Mouse (Mus musculus) monocyte, adult 59 days (primary cell): ENCODE data around the gene Hspb6. TPM values are rescaled to one million over a fixed set of nuclear protein-coding genes. Genes with fewer than 3 reads are reported as not detected.

Experiments
- total RNA-seq, 2 experiments: library from RNA; stranded (reverse); gene quantifications; one replicate each; pipeline ENCODE4 v1.2.4; 2023

Gene Hspb6
- 1 to 10 TPM; 2.1 to 3.2 TPM for total RNA-seq

DNA sequence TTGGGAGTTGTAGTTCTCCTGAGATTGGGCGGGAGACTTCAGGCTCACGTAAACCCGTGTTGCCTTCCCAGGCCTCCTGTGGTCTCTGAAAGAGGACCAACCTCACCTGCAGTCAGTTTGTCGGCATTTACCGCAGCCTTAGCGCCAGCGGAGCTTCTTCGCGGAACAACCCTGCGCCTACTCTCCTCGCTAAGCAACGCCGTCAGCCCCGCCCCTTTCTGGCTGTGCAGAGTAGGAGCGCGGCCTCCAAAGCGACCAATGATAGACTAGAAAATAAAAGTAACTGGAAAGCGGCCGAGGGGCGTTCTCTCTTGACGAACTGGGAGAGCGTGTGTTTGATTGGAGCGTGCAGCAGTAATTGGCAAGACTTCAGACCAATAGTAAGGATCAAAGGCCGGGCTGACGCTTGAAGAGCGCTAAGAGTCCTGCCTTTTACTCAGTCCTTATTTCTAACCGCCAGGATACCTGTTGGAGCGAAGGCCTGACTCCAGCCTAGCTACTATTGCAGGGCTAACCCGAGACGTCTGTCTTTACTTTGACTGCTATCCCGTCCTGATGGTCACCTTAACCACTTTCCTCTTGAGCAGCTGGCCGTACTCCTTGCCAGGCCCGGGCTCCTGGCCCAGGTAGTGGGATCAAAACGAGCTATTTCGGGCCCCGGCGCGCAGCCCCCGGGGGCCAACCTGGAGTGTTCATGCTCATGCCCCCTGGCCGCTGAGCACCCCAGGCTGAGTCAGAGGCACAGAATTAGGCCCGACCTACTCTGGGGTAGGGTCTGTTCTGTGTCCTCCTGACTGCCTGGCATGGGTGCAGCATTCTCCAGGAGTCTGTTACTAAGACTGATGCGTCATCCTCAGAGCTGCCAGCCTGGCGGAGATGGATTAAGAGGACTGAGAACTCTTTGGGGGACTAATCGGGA lies at the start of gene Hspb6, which contains the start of gene Proser3:
Gene Hspb6 (plus strand): TSS at position 77 of the 919 bp plus-strand sequence.
Gene Proser3 (minus strand): TSS at position 198 of the 919 bp plus-strand sequence.

DNA sequence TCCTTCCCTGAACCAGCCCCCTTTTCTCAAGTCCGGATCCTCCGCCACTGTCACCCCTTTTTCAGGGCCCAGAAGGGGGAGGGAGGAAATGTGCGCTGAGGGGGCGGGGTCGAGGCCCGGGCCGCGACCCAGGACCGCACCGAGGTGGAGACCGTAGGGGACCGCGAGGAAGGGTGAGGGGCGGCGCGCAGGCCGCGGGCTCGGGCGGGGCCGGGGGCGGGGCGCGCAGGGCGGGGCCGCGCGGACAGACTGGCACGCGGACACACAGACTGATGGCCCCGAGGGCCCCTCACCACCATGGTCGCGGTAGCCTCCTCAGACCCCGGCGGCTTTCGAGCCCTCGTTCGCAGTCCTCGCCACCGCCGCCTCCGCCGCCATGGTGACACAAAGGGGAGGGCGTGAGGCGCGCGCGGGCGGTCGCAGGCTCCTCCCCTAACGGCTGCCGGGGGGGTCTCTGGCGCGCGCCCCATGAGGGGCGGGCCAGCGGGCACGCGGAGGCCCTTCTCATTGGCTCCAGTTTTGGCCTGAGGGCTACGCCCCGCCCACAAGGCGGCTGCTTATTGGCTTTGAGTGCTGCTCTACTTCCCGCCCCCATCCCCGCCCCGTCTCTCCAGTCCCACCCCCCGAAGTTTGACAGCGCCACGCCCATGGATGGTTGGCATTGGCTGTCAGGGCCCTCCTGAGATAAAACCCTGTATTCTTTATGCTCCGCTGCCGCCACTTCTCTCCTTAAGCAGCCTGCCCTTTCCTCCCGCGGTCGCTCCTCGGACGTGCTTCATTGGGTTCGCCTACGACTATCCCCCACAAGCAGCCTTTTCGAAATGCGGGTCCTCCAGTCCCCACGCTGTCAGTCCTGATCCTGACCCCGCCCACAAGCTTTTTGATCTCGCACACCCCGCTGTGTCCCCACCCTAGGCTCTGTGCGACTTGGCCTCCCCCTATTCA lies 17.1 kb upstream of the Hspb6 start, which contains the start of gene Arhgap33:
Gene Arhgap33 (minus strand): TSS at position 428 of the 945 bp plus-strand sequence.

DNA sequence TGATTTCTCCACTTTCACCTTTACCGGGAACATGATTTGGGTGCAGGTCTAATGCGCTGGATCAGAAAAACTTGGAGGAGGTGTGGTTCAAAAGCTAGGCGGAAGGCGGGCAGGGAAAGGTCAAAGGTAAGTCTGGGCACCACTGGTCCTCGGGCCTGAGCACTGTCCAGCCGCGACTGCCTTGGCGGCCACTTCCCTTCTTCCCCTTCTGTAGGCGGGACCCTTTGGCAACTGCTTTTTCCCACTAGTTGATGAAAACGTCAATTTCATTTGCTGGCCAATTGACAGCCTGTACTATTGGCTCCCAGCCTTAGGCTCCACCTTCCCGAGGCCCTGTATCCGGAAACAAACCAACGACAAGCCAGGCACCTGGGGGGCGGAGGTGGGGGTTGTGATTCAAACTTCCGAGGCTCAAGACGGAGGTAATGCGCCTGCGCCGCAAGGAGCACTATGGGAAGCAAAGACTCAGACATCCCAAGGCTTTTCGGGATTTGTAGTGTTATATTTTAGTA lies 7.5 kb downstream of the Hspb6 start, which contains the start of gene Lin37:
Gene Lin37 (minus strand): TSS at position 396 of the 512 bp plus-strand sequence.

DNA sequence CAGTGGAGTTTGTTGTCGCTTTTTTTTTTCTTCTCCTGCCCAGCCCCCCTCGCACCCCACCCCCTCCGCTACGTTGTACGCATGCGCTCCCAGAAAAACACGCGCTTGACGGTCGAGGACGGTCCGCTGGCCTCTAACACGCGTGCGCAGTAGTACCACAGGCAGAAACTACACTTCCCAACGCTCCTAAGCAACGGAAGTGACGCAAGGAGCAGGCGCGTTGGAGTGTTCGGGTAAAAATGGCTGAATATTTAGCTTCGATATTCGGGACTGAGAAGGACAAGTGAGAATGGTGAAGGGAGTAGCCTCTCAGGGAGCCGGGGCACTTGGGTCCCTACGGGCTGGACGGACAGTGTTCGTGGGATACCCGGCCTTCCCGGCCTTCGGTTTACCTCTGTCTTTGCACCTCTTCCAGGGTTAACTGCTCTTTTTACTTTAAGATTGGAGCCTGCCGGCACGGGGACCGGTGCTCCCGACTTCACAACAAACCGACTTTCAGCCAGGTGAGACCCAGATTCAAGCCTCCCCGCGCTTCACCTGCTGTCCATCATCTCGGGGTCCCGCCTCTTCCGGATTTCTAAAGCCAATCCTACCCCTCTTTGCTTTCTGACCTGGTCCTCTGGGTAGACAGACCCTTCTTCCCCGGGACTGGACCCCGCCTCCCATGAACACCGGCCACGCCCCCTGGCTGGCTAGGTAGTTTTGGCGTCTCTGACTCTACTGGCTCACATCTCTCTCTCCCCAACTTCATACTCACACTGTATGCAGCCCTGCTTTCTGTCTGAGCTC lies 11.3 kb downstream of the Hspb6 start, which contains the start of the genes U2af1l4, Gm49396 and Psenen:
Gene U2af1l4 (plus strand): TSS at position 185 of the 789 bp plus-strand sequence.
Gene Gm49396 (plus strand): TSS at position 228 of the 789 bp plus-strand sequence.
Gene Psenen (minus strand): TSS at position 511 of the 789 bp plus-strand sequence.

DNA sequence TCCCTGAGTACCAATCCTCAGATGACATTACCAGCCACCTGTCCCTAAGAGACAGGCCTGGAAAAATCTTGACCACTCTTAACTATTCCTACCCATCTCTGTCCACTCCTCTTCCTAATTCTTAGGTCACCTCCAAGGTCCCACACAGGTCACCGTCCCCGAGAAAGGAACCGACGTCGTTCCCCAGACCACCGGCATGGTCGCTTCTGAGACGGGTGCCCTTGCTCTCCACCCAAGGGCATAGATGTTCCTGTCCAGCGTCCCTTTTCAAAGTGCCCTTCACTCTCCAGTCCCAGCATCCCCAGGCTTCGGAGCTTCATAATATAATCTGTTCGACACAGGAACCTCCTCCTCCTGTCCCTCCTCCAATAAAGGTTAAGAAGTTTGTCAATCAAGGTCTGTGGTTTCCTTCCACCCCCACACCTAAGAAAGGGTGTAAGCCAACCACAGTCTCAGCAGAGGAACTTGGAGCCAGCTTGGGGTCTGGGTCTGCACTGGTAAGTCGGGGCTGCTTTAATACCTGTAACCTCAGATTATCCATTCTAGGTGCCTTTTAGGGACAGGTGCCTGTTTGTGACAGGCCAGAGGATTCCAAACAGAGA lies 13.1 kb downstream of the Hspb6 start, which contains the start of gene Igflr1:
Gene Igflr1 (plus strand): TSS at position 458 of the 602 bp plus-strand sequence.

DNA sequence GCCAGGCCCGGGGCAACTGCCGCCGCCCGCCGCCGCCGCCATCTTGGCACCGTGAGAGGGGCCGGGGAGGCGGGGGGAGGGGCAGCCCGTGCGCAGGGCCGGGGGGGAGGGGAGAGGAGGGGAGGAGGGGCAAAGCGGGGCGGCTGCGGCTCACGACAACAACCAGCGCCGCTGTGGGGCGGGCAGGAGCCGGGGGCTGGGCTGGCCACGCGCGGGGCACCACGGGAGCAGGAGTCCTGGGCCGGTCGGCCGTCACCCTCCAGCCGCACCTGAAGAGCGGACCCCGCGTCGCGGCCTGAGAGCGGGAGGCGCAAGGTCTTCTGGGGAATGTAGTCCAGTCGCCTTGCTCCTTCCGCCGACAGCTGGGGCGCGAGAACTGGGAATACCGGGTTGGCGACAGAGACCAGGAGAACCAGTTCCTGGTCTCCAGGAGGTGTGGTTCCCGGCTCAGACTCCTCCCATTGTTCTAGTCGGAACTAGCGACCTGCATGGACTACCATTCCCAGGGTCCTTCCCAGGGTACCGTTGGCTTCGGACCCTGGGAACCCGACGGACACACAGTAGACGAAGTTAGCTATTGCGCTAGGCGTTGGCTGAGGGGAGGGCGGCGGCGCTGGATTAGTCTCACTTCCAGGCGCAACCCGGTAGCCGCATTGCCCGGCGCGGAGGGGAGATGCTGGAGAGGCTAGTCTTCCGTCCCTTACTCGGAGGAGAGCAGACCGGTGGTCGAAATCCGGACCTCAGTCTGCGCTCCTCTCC lies 36.9 kb downstream of the Hspb6 start, which contains the start of gene Kmt2b:
Gene Kmt2b (minus strand): TSS at position 51 of the 759 bp plus-strand sequence.

DNA sequence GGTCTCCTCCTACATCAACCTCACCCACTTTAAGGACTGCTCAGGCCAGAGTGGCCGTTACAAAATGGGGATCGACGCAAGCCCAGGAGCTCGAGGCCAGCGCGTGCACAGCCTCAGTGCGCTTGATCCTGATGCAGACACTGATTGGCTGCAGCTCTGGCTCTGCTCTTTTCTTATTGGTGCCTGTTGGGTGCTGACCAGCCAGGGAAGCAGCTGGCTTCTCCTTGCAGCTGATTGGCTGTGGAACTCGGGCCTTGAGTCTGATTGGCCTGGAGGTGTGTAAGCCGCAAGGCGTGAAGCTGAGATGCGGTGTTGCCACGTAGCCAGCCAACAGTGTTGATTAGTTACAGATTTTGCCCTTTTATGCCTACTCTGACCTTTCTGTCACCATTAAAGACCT lies 46.8 kb downstream of the Hspb6 start, which contains the start of gene Zbtb32:
Gene Zbtb32 (minus strand): TSS at position 124 of the 400 bp plus-strand sequence.

Other genes starting within 250 kb of the Hspb6 start
- gene Alkbh6, start 243.5 kb upstream of the Hspb6 start, total RNA-seq, result 10 to 100 TPM; 30.8 to 31.4 TPM
- 1 to 10 TPM; 1.9 to 3.4 TPM for gene Syne4, start 237.4 kb upstream of the Hspb6 start, total RNA-seq
- 1 to 10 TPM; 3.8 to 4.6 TPM for gene E130208F15Rik, start 230.4 kb upstream of the Hspb6 start, total RNA-seq
- 10 to 100 TPM; 15.3 to 15.4 TPM for gene Sdhaf1, start 228.3 kb upstream of the Hspb6 start, total RNA-seq
- gene Lrfn3, start 189.4 kb upstream of the Hspb6 start, total RNA-seq, result under 1 TPM in 1 of 2 experiments, not detected in 1; 0.21 TPM
- gene Tyrobp, start 138.4 kb upstream of the Hspb6 start, total RNA-seq, result 1,000 to 10,000 TPM; 2,439 to 2,603 TPM
- 10 to 100 TPM; 45.6 to 46.9 TPM for gene Hcst, start 132.3 kb upstream of the Hspb6 start, total RNA-seq
- 100 to 1,000 TPM; 116 to 140 TPM for gene Nfkbid, start 130.4 kb upstream of the Hspb6 start, total RNA-seq
- 1 to 10 TPM in 1 of 2 experiments, under 1 TPM in 1; 0.81 to 1.6 TPM for gene Aplp1, start 106.6 kb upstream of the Hspb6 start, total RNA-seq
- gene Kirrel2, start 94.5 kb upstream of the Hspb6 start, total RNA-seq, result not detected
- not detected for gene Nphs1, start 93.9 kb upstream of the Hspb6 start, total RNA-seq
- not detected for gene Prodh2, start 58.6 kb upstream of the Hspb6 start, total RNA-seq
- gene Arhgap33, start 17.1 kb upstream of the Hspb6 start, total RNA-seq, result 1 to 10 TPM; 1.3 to 2.7 TPM
- gene Proser3, start 121 bp downstream of the Hspb6 start, total RNA-seq, result 10 to 100 TPM in 1 of 2 experiments, 1 to 10 TPM in 1; 5.3 to 10.2 TPM
- 10 to 100 TPM; 31.9 to 38.0 TPM for gene Lin37, start 7.7 kb downstream of the Hspb6 start, total RNA-seq
- gene U2af1l4, start 11.1 kb downstream of the Hspb6 start, total RNA-seq, result 10 to 100 TPM; 66.5 to 69.1 TPM
- gene Gm49396, start 11.2 kb downstream of the Hspb6 start, total RNA-seq, result 1 to 10 TPM; 7.5 to 7.7 TPM
- 100 to 1,000 TPM; 138 to 143 TPM for gene Psenen, start 11.4 kb downstream of the Hspb6 start, total RNA-seq
- 1 to 10 TPM; 2.0 to 5.9 TPM for gene Igflr1, start 13.2 kb downstream of the Hspb6 start, total RNA-seq
- 10 to 100 TPM; 68.9 to 78.9 TPM for gene Kmt2b, start 36.5 kb downstream of the Hspb6 start, total RNA-seq
- 1 to 10 TPM in 1 of 2 experiments, under 1 TPM in 1; 0.66 to 3.2 TPM for gene Zbtb32, start 46.7 kb downstream of the Hspb6 start, total RNA-seq
- gene Upk1a, start 60.7 kb downstream of the Hspb6 start, total RNA-seq, result not detected
- 100 to 1,000 TPM; 279 to 306 TPM for gene Cox6b1, start 74.0 kb downstream of the Hspb6 start, total RNA-seq
- not detected for gene Etv2, start 83.7 kb downstream of the Hspb6 start, total RNA-seq
- gene Rbm42, start 98.1 kb downstream of the Hspb6 start, total RNA-seq, result 100 to 1,000 TPM in 1 of 2 experiments, 10 to 100 TPM in 1; 92.9 to 103 TPM
- gene Haus5, start 112.8 kb downstream of the Hspb6 start, total RNA-seq, result 10 to 100 TPM in 1 of 2 experiments, 1 to 10 TPM in 1; 9.9 to 12.1 TPM
- gene Pmis2, start 119.4 kb downstream of the Hspb6 start, total RNA-seq, result not detected
- gene 2200002J24Rik, start 146.7 kb downstream of the Hspb6 start, total RNA-seq, result not detected
- gene Atp4a, start 160.0 kb downstream of the Hspb6 start, total RNA-seq, result not detected
- 10 to 100 TPM; 51.6 to 63.4 TPM for gene Tmem147, start 177.4 kb downstream of the Hspb6 start, total RNA-seq
- gene Gapdhs, start 191.5 kb downstream of the Hspb6 start, total RNA-seq, result not detected
- gene Sbsn, start 199.3 kb downstream of the Hspb6 start, total RNA-seq, result 1 to 10 TPM; 2.8 to 3.8 TPM
- gene Dmkn, start 211.6 kb downstream of the Hspb6 start, total RNA-seq, result 1 to 10 TPM in 1 of 2 experiments, not detected in 1; 1.3 TPM
- gene Krtdap, start 235.7 kb downstream of the Hspb6 start, total RNA-seq, result not detected